Mouse (Mus musculus): ENCODE measurements around the gene Cntnap2.

Gene Cntnap2

DNA sequence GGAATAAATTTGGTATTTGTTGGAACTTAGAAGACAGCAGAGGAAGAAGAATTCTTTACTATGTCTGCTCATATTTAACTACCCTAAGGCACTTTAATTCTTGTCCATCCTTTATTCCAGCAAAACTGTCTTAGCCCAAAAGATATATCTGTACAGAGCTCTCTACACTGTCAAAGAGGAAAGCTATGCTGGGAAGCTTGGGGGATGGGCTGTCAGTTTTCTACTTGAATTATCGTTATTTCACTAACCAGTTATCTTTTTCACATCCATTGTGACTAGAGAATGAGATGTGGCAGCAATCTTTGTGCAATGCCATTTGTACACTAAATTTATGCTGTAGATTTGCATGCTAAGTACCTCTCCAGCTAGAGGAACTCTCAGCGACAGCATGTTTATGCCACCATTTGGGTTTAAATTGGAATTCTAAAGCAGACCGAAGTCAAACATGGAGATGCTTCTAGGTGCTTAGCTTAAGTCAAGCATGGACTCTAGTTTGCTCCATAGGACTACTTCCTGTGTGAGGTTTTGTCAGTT is 268.9 kb downstream of the Cntnap2 start:
- no peak for DNase-seq (ENCODE audit: low spot score in 2 of 2)

DNA sequence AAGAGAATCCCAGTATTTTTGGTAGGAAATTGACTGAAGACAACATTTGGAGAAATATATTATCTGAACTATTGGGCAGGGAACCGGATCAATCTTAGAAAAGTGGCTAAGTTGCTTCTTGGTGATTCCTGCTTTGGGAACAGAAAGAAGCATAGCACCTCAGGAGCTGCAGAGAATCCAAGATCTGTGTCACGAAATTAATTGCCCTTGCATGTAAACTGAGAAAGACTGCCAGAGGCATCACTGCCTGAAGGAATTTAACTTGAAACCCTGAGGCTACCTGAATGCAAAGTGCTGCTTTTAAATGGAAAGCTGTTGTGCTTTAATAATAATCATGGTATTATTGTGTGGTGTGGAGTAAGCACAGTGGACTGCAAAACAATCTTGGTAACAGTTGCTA is 286.2 kb downstream of the Cntnap2 start:
- DNase-seq (ENCODE audit: low spot score in 2 of 2): no peak

DNA sequence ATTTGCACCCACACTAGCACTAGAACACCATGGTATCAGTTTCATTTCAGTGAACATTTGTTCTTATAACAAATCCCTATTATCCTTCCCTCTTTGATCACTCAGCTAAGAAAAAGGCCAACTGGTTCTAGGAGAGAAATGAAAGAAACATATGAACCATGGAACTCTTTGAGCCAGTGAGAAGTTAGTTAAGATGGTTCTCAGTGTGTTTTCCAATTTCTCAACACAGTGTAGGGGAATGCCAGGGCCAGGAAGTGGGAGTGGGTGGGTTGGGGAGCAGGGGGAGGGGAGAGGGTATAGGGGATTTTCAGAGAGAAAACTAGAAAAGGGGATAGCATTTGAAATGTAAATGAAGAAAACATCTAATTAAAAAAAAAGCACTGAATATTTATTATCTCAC is 286.8 kb downstream of the Cntnap2 start:
- DNase-seq (ENCODE audit: low spot score in 2 of 2): no peak

DNA sequence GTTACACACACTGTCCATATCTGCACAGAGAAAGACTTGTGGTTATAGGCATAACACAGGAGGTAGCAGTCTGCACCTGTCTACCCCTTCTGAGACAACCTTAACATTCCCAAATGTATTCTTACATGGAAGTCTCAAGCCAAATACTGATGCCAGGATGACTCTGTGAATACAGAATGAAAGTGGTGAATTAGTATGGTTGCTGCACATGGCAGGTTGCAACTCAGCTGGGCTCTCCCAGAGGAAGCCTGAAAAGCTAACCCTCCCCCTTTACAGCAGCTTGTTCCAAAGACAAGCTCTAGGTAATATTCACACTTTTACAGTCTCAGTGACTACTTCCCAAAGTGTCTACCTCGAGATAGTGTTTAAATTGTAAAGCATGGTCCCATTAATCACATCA is 307.3 kb downstream of the Cntnap2 start:
- no peak for DNase-seq (ENCODE audit: low spot score in 2 of 2)

DNA sequence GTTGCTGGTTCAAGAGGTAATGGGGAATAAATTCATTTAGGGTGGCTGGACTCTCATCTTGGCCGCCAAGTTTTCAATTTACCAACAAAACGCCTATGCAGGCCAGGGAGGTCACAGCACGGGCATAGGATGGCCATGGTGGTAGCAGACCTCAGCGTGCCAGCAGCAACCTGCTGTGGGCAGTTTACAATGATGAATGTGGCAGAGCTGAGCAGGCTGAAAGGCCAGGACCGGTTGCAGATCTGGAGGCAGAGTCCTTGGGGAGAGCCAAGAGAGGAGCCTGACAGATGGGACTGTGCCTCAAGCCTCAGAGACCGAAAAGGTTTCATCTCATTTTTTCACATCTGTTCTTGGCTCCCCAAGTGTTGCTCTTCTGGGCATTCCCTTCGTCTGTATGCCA is 322.0 kb downstream of the Cntnap2 start:
- no peak for DNase-seq (ENCODE audit: low spot score in 2 of 2)

DNA sequence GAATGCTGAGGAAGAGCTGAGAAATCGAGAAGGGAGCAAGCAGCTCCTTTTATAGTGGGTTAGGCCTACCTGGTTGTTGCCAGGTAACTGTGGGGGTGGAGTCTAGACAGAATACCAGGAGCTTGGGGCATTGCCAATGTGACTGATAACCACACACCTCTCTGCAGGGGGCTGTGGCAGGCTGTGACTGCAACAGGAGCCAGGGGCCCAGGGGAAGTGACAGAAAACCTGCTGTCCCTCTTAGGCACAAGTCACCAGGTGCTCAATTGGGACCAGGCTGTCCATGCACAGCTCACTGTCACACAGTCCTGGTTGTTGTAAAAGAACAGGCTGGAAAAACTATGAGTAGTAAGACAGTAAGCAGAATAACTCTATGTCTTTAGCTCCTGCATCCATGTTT is 329.9 kb downstream of the Cntnap2 start:
- no peak for DNase-seq (ENCODE audit: low spot score in 2 of 2)

DNA sequence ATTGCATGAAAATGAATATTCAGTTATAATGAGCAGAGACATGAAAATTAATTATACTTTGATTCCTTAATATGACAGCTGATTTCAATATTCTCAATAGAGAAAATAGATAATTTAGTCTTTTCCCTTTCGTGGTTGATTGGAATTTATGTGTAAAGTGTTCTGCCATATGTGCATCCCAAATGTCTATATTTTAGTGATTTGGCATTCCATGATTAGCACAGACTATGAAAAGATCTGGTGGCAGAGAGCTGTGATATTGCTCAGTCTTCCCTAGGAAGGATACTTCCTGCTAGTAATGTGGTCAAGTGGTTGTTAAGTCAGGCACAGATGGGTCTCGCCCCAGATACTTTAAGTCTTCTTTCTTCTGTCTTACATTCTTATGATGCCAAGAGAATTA is 354.5 kb downstream of the Cntnap2 start:
- DNase-seq (ENCODE audit: low spot score in 2 of 2): no peak

DNA sequence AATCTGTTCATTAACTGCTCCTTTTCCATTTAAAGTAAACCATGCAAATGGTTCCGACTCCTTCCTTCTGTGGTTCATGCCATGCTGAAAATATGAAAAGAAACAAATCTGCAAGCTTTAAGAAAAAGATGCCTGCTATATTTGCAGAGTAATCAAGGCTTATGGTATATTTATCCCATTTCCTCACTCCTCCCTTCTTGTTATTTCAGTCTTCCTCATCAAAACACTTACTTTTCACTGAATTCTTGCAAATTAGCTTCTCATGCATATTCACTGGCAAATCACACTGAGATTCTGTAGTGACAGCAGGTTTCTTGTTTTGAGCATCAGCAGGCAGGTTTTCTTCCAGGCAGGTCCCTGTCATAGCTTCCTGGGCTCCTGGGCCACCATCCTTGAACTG is 396.3 kb downstream of the Cntnap2 start:
- DNase-seq (ENCODE audit: low spot score in 2 of 2): no peak

DNA sequence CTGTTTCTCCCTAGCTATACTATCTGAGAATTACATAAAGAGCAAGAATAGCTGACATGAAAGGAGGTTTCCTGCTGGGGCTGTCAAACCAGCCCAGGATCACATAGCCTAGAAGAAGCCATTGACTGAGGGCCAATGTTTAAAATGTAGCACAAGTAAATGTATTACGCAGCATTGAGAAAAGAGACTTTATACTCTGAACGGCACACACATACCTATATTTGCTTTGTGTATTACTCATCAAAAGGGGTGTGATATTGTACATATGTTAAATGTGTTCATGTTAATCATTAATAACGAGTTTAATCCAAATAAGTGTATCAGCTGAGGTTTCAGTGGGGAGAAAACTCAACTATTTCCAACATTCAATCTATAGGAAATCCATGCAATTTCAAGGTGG is 459.1 kb downstream of the Cntnap2 start:
- no peak for DNase-seq (ENCODE audit: low spot score in 2 of 2)

DNA sequence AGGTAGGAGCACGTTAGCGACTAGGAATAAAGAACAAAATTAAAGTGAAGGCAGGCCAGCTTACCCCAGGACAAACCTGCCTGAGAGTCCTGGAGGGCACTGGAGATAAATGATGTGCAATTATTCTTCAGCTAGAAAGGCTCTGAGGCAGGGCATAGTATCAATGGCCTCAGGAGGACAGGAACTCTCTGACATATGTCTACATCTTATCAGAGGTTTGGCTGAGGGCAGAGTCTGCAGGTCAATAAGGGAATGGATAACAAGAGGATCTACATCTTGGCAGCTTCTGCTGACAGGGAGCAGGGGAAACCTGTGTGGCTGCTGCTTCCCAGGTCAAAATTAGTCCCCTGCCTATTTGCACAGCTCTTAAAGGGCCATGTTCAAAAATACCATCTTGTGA is 477.8 kb downstream of the Cntnap2 start:
- no peak for DNase-seq (ENCODE audit: low spot score in 2 of 2)

DNA sequence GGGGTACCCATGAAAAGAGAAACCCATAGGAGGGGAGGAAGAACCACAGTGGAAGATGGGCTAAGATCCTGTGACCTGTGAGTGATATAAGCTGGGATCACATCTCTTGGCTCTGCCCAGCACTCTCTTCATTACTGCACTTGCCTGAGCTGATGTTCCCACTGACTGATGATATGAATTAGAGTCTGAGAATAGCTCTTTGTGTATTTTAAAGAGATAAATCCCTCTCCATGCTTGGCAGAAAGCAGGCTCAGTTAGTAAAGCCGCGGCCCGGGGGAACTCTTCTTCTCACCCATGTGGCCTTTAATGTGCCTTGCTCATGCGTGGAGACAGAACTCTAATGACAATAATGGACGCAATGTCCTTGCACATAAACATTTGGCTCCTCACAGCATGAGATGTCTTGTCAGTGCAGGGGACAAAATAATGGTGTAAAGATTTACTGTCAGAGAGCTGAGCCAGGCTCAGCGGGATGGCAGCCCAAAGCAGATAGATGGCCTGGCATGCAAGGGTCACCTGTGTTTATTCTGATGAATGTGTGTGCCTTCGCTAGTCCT is 485.2 kb downstream of the Cntnap2 start:
- DNase-seq (ENCODE audit: low spot score in 2 of 2): no peak

DNA sequence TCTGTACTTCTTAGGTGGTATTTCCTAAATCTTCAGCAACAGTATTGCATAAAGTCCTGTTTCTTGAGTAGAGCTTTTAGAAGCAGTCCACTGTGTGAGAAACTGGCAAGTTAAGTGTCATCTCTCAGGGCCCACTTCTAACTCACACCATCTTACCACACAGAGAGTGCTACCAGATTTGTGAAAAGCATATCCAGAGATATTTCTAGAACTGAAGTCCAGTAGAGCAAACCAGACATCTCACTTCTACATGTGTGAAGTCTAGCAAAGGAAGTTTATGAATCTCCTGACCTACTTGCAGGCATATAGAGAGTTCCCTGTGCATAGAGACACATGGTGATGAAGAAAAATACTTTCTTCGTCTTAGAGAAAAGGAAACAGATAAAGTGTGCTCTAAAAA is 500.6 kb downstream of the Cntnap2 start:
- no peak for DNase-seq (ENCODE audit: low spot score in 2 of 2)

DNA sequence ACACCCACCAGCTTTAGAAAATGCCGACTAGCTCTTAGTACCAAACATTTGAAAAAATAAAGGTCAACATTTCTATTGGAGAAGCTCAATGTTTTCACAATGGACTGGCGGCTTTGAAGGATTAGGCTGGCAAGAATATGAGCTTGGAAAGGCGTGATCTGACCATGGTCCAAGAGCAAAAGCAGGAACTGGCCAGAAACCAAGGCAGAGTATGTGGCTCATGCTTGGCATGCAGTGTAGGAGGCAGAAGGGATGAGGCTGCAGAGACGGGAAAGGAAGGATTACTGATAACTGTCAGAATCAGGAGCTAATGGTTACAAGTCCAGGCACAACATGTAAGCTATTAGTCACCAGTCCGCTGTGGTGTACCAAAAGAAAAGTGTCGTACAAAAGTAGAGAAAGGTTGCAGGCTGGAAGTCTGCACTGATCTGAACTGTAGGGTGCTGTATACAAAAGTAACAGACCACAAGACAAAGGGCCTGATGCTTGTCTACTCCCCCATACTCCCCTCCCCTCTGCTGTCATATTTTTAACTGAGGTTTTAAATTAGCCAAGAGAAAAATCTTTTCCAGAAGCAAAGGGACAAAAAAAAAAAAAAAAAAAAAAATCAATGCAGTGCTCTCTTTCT is 525.4 kb downstream of the Cntnap2 start:
- DNase-seq (ENCODE audit: low spot score in 2 of 2): no peak

DNA sequence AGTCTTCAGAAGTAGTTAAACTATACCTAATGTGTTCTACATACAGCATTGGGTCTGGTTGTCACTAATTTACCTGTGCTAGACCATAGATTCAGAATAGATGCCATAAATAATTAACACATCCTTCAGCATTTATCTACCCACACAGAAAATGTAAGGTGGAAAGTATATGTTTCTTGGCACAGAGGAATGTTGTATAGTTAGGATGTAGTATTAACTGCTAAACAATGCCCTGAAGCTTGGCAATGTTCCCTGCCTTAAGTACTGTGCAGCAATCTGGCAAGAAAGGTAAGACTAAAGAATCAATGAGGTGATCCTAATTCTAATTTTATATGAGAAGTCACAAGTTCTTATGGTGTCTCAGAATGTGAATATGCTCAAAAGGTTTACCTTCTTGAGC is 529.9 kb downstream of the Cntnap2 start:
- no peak for DNase-seq (ENCODE audit: low spot score in 2 of 2)

DNA sequence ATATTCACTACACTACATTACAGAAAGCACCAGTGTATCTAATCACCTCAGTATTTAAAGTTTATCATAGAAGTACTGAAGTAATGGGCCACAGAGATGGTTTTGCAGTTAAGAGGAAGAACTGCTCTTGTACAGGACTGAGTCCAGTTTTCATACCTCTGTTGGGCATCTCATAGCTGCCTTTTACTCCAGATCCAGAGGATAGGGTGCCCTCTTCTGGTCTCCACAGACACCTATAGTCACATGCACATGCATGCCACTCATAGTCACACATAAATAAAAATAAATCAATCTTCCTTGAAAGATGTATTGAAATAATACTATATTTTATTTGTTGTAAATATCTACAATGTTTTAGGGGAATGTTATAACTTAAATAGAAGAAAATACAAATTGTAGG is 587.9 kb downstream of the Cntnap2 start:
- no peak for DNase-seq (ENCODE audit: low spot score in 2 of 2)

DNA sequence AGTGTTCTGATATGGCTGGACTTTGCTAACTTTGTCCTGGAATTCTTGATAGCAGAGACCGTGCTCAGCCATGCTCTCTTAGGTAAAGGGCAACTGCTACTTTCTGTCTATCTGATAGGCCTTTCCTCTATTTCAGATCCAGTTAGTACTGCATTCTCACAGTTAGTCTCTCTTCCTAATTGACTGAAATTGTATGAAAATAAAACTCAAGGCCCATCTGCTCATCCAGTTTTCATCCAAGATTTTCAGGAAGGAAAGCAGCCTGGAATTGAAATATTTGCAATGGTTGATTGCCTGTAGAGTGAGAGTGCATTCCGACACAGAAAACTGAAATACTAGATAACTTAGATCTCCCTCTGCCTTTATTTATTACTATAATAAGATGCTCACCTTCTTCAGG is 589.3 kb downstream of the Cntnap2 start:
- no peak for DNase-seq (ENCODE audit: low spot score in 2 of 2)

DNA sequence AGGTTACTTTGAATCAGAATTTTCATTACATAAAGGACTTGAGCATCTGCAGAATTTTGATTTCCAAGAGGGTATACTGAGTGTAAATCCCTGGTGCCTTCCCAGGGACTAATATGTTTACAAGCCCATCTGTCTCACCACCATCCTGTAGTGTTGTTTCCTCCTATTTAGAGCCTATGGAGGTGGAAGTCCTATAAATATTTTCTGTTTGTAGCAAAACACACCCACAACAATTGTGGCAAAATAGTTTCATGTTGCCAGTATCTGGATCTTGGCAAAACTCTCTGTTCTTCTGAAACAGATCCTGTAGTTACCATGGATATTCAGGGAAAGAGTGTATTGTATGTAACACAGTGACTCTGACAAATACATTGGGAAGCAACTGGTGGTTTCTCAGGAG is 641.1 kb downstream of the Cntnap2 start:
- DNase-seq (ENCODE audit: low spot score in 2 of 2): no peak

DNA sequence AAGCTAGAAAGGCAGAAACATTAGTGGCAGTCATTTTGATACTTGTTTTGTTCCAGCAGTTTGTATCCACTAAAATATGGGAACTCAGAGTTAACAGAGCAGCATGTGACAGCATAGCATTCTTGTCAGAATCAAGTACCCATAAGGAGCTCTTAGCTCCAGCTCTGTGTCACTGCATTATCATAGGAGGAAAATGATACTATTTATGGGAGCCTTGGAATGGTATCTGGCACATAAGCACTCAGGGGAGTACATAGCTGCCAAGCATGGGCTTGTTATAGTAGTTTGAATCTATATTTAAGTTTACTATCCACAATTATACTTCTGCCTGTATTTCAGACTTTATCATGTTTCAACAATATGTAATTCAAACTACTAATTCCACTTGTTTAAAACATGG is 732.5 kb downstream of the Cntnap2 start:
- DNase-seq (ENCODE audit: low spot score in 2 of 2): no peak

DNA sequence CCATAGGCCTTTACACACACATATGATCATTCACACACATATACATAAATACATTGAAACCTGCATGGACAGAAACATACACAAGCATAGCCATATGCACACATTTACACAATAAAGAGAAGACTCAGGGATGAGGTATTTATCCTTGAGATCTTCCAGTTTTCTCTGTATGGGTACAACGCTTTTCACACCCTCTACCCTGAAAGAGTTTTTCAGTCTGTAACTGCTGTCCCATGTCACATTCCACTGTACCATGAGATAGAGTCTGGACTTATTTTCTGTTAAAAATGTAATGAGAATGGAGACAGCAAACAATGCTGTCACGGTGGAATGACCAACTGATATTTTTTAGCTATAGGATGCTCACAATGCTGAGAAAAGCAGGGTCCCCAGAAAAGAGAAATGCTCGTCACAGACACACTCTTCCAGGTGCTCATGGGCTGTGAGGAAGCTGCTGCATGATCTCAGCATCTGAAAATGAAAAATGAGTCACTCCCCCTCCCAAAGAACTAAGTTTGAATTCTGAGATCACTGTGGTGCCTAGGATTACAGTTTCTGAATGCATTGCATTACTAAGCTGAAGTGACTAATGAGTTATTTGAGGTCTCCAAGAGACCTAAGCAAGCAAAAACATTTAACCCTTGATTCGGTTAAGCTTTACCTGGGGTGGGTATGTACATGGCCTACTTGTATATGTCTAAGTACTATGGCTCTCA is 782.6 kb downstream of the Cntnap2 start:
- no peak for DNase-seq (ENCODE audit: low spot score in 2 of 2)

DNA sequence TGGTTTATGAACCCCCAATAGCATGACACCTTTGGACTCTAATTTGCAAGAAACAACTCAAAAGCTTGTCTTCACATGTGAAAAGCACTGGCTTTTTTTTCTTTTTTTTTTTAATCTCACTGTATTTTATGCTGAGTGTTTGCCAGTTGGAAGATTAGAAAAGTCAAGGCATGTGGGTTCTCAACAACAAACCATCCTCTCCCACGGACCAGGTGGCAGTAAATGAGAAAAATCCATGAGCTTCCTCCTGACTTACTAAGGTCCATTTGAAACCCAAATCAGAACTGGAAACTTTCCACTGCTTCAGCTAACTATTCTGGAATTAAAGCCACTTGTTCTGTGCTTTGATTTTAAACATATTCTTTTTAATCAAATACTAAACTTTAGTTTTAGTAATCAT is 784.6 kb downstream of the Cntnap2 start:
- no peak for DNase-seq (ENCODE audit: low spot score in 2 of 2)

DNA sequence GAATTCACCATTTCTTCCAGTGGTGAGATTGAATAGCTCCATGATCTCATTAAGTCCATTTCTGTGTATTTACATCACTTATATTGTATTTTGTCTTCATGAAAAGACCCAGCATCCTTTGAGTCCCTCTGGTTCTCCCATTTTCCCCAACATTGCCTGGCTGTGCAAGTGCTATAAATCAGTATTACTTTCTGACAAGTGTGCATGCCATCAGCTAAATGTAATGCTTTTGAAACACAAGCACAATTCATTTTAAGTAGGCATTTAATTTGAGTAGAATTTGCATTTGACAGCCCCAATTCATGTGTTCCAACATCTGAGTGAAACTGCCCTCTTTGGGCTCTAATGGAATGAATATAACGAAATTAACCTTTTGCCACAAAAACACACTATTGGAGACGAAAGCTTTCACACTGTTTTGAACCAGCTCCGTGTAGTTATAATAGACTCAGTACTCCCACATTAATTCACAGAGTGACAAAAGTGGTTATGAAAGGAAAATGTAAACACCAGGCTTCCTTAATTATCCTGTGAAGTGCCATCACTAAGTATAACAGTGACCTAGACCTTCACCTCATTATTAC is 812.3 kb downstream of the Cntnap2 start:
- no peak for DNase-seq (ENCODE audit: low spot score in 2 of 2)

DNA sequence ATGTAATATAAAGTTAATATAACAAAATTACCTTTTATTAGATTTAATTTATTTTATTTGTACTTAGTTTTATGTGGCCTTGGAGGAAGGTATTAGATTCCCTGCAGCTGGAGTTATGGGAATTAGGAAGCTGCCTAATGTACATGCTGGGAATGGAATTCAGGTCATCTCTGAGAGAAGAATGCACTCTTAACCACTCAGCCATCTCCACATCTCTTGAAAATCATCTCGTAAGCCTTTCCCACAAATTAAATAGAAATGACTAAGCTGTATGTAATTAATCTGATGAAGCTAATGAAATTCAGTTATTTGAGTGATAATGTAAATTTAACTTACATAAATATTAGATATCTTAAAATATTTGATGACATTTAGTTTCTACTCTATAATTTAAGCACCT is 826.3 kb downstream of the Cntnap2 start:
- DNase-seq (ENCODE audit: low spot score in 2 of 2): no peak

DNA sequence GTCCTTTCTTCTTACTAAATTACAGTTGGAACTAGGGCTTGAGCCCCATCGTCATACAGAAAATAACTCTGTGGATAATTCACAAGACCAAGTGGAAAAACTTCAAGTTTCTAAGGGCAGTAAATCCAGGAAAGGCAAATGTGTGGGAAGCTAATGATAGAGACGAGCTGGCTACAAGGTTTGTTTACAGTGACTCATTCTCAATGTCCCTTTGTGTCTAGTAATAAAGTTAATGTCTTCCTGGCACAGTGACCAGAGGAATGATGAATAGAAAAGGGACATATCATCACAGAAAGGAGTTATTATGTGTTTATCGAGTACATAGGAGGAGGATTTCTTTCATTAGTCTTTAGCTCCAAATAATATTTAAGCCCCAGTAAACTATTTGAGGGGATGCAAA is 828.7 kb downstream of the Cntnap2 start:
- no peak for DNase-seq (ENCODE audit: low spot score in 2 of 2)

All from natural killer cell, adult 2 months (primary cell).